Mouse (Mus musculus): ENCODE results near the gene Cbfa2t2.

Gene Cbfa2t2

GRCm38 (mm10) chr2:154436458-154437190, at the start of gene Cbfa2t2:
TSS of gene Cbfa2t2 (plus strand) at chr2:154436481.
- peak; percentile 49 for DNase-seq (ENCODE audit: low spot score)

GRCm38 (mm10) chr2:154390180-154390964, 45.9 kb upstream of the Cbfa2t2 start:
- DNase-seq (ENCODE audit: low spot score) = peak; percentile 72

- DNase-seq (ENCODE audit: low spot score) = no peak
Measured at GRCm38 (mm10) chr2:154394602-154395001, 41.7 kb upstream of the Cbfa2t2 start.

GRCm38 (mm10) chr2:154396529-154396928, 39.8 kb upstream of the Cbfa2t2 start:
- DNase-seq (ENCODE audit: low spot score) = no peak

DNA sequence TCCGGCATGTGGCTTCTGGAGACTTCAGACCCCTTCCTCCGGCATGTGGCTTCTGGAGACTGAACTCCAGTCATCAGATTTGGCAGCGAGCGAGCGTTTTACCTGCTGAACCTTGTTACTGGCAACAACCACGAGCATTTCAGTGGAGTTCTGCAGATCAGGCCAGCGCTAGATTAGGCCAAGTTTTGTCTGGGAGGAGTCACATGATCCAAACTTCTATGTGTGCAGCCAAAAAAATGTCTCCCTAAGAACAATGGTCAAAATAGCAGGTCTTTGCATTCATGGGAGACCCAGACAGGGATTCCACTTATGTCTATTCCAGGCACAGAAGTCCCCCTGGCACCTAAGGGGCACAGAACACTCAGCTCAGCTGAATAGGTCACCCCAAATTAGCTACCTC, 38.0 kb upstream of the Cbfa2t2 start:
- no peak for DNase-seq (ENCODE audit: low spot score)

DNA sequence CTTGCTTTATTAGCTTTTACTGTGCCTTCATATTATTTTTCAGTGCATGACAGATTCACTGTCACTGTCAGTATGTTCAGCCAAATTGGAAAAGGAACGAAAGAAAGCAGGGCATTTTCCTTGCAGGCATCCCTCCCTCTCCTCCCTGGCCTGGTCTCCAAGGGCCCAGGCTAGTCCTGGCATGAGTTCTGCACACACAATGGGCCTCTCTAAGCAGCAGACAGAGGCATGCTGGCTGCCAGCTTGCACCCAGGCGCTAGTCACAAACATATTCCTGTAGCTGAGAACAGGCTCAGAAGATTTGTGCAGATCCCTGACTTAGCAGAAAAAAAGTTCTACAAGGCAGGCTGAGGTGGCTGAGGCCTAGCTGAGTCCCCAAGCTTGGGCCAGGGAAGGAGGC, 37.0 kb upstream of the Cbfa2t2 start:
- no peak for DNase-seq (ENCODE audit: low spot score)

- no peak for DNase-seq (ENCODE audit: low spot score)
Measured at GRCm38 (mm10) chr2:154401976-154402375, 34.3 kb upstream of the Cbfa2t2 start.

DNA sequence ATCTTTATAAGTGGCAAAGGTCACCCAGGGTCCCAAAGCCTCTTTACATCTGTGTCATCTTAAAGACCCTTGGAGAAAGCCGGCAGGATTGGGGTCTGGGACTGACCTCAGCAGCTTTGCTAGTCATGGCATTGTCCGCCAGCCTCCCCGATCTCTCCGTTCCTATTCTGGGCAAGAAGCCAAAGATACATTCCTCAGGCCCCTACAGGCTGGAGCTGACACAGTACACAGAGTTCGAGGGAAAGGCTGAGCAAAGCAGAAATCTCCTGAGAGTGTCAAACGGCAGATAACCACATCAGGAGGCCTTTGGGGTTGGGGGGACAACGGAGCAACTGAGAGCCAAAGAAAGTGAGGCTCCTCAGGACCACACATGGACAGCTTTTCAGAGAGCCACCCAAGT, 33.5 kb upstream of the Cbfa2t2 start:
- peak; percentile 17 for DNase-seq (ENCODE audit: low spot score)

DNA sequence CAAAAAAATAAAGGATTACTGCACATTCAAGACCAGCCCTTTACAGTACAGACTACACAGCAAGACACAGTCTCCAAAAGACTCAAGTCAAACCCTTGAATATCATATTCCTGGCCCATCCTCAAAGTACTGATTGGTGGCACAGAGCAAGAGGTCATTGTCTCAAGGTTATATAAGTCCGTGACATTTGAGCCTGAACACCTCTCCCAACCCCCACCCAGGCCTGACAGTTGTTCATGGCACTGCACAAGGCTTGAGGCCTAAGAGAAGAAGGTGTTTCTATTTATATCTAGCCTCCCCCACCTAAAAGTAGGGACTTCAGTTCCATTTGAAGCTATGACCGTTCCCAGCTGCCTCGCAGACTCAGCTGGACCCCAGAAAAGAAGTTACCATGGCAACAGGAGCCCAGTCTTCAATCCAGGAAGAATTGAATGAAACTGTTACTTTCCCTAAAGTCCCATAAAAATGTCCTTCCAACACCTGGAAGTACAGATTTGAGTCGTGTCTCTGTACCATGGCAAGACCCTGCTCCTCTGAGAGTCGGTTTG, 30.8 kb upstream of the Cbfa2t2 start:
- no peak for DNase-seq (ENCODE audit: low spot score)

GRCm38 (mm10) chr2:154407063-154407642, 29.1 kb upstream of the Cbfa2t2 start:
- no peak for DNase-seq (ENCODE audit: low spot score)

- peak; percentile 81 for DNase-seq (ENCODE audit: low spot score)
Measured at GRCm38 (mm10) chr2:154407643-154408445, 28.4 kb upstream of the Cbfa2t2 start, which contains the start of gene Snta1. TSS of gene Snta1 (minus strand) at chr2:154408099.

DNA sequence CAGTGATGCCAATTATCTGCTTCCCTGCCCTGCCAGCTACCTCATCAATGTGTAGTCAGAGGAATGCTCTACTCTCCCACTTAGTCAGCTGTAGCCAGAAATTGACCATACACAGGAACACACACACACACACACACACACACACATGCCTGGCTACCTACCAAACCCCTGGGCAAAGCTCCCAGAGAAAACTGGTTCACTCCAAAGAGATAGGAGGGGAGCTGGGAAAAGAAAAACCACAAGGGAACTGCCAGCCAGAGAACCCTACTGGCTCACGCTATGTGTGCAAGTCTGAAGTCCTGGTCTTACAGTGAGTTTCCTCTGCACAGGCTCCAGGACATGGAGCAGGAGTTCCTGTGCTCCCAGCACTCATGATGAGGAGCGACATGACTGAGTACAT, 25.9 kb upstream of the Cbfa2t2 start:
- DNase-seq (ENCODE audit: low spot score) = no peak

- no peak for DNase-seq (ENCODE audit: low spot score)
Measured at GRCm38 (mm10) chr2:154412018-154412666, 24.1 kb upstream of the Cbfa2t2 start.

GRCm38 (mm10) chr2:154417107-154417506, 19.2 kb upstream of the Cbfa2t2 start:
- peak; percentile 82 for DNase-seq (ENCODE audit: low spot score)

GRCm38 (mm10) chr2:154418001-154418400, 18.3 kb upstream of the Cbfa2t2 start:
- DNase-seq (ENCODE audit: low spot score) = no peak

- no peak for DNase-seq (ENCODE audit: low spot score)
Measured at GRCm38 (mm10) chr2:154419631-154420515, 16.4 kb upstream of the Cbfa2t2 start.

DNA sequence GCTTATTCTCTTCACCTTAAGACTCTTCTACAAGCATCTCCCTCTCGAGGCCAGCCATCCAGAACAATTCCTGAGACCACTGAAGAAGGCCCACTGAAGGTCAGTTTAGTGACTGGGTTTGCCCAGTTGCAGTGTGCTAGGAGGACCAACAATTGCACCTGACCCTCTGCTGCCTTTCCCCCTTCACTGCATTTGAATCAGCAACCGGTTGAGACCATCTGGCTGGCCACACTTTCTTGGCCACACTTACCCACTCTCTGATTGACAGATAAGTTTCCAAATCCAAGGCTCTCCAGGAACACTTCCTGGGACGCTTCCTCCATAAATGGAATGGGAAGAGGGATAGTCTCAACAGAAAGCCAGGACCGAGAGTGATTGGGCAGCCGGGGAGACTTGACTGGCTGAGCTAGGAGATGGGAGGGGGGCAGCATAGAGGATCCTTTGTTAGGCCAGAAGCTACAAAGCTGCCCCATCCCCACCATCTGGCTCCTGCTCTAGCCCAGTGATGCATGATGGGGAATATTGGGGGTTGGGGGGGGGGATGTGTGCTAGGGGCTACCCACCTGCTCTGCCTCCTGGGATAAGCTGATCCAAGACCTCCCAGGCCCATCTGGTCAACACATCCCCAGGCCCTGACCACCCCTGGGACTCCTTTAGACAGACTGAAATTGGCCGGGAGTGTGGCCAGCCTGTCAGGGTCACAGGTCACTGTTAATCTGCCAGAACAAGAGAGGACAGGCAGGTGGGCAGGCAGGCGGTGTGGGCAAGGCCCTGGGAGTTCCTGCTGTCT, 15.1 kb upstream of the Cbfa2t2 start:
- no peak for DNase-seq (ENCODE audit: low spot score)

DNA sequence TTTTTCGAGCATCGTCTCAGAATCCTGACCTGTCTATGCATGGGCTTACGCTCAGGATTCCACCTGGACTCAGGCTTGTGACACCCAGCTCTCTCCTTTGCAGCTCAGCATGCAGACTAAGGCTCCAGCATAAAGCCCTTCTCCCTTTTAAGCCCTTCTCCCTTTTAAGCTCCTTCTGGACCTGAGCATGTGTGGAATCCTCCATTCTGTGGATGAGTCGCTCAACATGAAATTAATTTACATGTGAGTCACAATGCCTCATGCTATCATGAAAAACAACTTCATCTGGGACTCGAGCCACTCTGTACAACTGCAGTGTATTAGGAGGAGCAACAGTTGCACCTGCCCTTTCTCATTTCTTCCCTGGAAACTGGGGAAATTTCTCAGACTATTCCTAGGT, 14.1 kb upstream of the Cbfa2t2 start:
- DNase-seq (ENCODE audit: low spot score) = no peak

DNA sequence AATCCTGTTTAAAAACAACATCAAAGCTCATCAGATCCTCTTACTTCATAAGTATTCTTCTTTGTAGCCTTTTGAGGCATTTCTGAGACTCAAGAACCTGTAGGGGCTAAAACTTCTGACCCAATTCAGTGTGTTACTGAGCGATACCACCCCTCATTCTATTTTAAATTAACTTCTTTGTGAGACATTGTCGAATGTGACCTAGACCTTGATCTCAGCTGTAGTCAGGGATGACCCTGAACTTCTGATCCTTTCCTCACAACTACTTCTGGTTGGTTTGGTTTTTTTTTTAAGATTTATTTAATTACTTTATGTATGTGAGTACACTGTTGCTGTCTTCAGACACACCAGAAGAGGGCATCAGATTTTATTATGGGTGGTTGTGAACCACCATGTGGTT, 12.7 kb upstream of the Cbfa2t2 start:
- no peak for DNase-seq (ENCODE audit: low spot score)
